Mouse (Mus musculus) lung, adult 10 weeks (tissue): ENCODE data around the gene Clcc1. TPM values are rescaled to one million over a fixed set of nuclear protein-coding genes. Genes with fewer than 3 reads are reported as not detected.

Source experiments
- polyA plus RNA-seq: library from polyadenylated mRNA; stranded (reverse); fragments of 350-450 nt; fragmentation: Illumina TruSeq; extraction: RNeasy Lipid Tissue Mini Kit (QIAGEN cat#74804); gene quantifications from one replicate; pipeline ENCODE4 v1.2.3, GENCODE M21; 2014; ENCODE audit warnings: low read depth, low replicate concordance; ENCODE audit not compliant: insufficient read depth

The Clcc1 gene
- 32.0 TPM for polyA plus RNA-seq

GRCm38 (mm10) chr3:108653710-108654379, at the start of gene Clcc1:
Gene Clcc1, plus strand, starts transcription at chr3:108653913.

GRCm38 (mm10) chr3:108722036-108722872, 68.5 kb downstream of the Clcc1 start, which contains the start of gene Gpsm2:
Gene Gpsm2, minus strand, starts transcription at chr3:108722309.

Other genes starting within 250 kb of the Clcc1 start
- gene Celsr2, start 238.4 kb upstream of the Clcc1 start, polyA plus RNA-seq, result 2.4 TPM
- 60.5 TPM for gene Sars, start 208.7 kb upstream of the Clcc1 start, polyA plus RNA-seq
- gene 1700013F07Rik, start 119.8 kb upstream of the Clcc1 start, polyA plus RNA-seq, result 8.7 TPM
- 24.1 TPM for gene 5330417C22Rik, start 117.4 kb upstream of the Clcc1 start, polyA plus RNA-seq
- gene Tmem167b, start 91.4 kb upstream of the Clcc1 start, polyA plus RNA-seq, result 36.8 TPM
- gene Taf13, start 82.2 kb upstream of the Clcc1 start, polyA plus RNA-seq, result 30.6 TPM
- gene Wdr47, start 62.6 kb upstream of the Clcc1 start, polyA plus RNA-seq, result 6.1 TPM
- 5.9 TPM for gene Gpsm2, start 68.4 kb downstream of the Clcc1 start, polyA plus RNA-seq
- not detected for gene Aknad1, start 85.7 kb downstream of the Clcc1 start, polyA plus RNA-seq
- gene Stxbp3, start 186.6 kb downstream of the Clcc1 start, polyA plus RNA-seq, result 38.9 TPM
- gene Fndc7, start 236.1 kb downstream of the Clcc1 start, polyA plus RNA-seq, result 1.1 TPM